In the genomic region with DNA sequence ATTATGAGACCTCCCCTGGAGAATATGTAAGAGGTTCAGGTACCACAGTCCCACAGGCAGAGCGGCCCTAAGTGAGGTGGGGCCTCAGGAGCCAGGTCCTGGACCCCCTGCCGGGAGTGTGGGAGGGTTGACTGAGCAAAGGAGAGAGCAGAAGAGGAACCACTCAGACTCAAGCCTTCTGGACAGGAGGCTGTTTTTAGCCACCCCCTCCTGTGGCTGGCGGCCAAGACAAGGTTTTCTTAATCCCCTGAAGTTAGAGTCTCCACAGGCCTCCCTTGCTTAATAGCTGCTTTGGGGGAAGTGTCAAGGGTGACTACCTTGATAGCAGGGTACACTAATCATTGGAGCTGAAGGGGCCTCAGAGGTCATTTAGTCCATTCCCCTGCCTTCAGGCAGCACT, we compare ENCODE assay signal across 12 mouse cellular contexts. TPM values are rescaled to one million over a fixed set of nuclear protein-coding genes. Genes with fewer than 3 reads are reported as not detected.
DNase-seq lines count a peak whose midpoint lies in the region; ATAC-seq and TF ChIP-seq lines count a peak whose summit lies in the region.
"Had no signal": no experiment of that assay in that cellular context is flagged by ENCODE, and none has a peak within 500 bp of the region (broad histone marks: within the 10 kb centered on the region; RNA-seq: fewer than 3 reads in every experiment).

No protein-coding gene starts in this region.

- in situ Hi-C loops in Patski (cut with MboI; ENCODE audit: low pct_unique_long_range_greater_than_20kb): no loop called here

- peaks cover 20% of the 10 kb centered on the region for H3K4me1 ChIP-seq in heart, embryonic 11.5 days (ENCODE audit: control insufficient read depth, insufficient read depth, low read length)
- peaks cover 20% of the 10 kb centered on the region; the same call in 1 of the 2 replicates for H3K4me1 ChIP-seq in lung, postnatal 0 days (ENCODE audit: insufficient read depth, low read depth, low read length)
- peaks cover 34% of the 10 kb centered on the region for H3K4me1 ChIP-seq in limb, embryonic 12.5 days (replicated peaks)

- TF ChIP-seq CTCF in lung, postnatal 0 days (IDR thresholded peaks at IDR 0.05): no peak
- TF ChIP-seq CTCF in Patski (IDR thresholded peaks at IDR 0.05): no peak

- H3K27ac ChIP-seq in heart, embryonic 11.5 days (ENCODE audit: low read depth, low read length): no peak overlapping the region
- H3K27ac ChIP-seq in lung, postnatal 0 days (ENCODE audit: low read length): 0 out of 2 replicates have a peak overlapping the region, but pooled peaks have one; percentile 21
- H3K27ac ChIP-seq in limb, embryonic 12.5 days: 0 out of 2 replicates have a peak overlapping the region, but pooled peaks have one; percentile 8
- H3K27ac ChIP-seq: forebrain, embryonic 15.5 days had no signal

- peak; percentile 92 for DNase-seq in heart, adult 11 months
- peak; percentile 69 for DNase-seq in lung, postnatal 0 days (ENCODE audit: low spot score)
- DNase-seq in lung, postnatal 25 days (ENCODE audit: low spot score): no peak
- no peak for DNase-seq in Patski (ENCODE audit: low read depth, low spot score)
- DNase-seq in urinary bladder, postnatal 10 days (ENCODE audit: low spot score): no peak
- DNase-seq: embryo, embryonic 11 days; kidney, postnatal 14 days; lung, postnatal 10 days had no signal

- 28% methylated on average over 3 of the region's 3 CpGs for WGBS in heart, embryonic 11.5 days (ENCODE audit: insufficient replicate concordance)
- WGBS in lung, postnatal 0 days: 30% methylated on average over 3 of the region's 3 CpGs
- WGBS in limb, embryonic 12.5 days: 29% methylated on average over 3 of the region's 3 CpGs

- TF ChIP-seq EP300 in lung, postnatal 0 days (IDR thresholded peaks at IDR 0.05): no peak

- no peaks in the 10 kb centered on the region for H3K27me3 ChIP-seq in heart, embryonic 11.5 days (ENCODE audit: control insufficient read depth, insufficient read depth, low read length)
- no peaks in the 10 kb centered on the region for H3K27me3 ChIP-seq in lung, postnatal 0 days (replicated peaks; ENCODE audit: insufficient read depth, low read length)
- H3K27me3 ChIP-seq in Patski: no peaks in the 10 kb centered on the region
- no peaks in the 10 kb centered on the region for H3K27me3 ChIP-seq in limb, embryonic 12.5 days
- H3K27me3 ChIP-seq: forebrain, embryonic 15.5 days had no signal

- POLR2A ChIA-PET in Patski (lab: Charles Lee): no interaction called here

- H3K4me2 ChIP-seq in heart, embryonic 11.5 days: no peak overlapping the region
- no peak overlapping the region for H3K4me2 ChIP-seq in lung, postnatal 0 days (replicated peaks; ENCODE audit: low read depth, low read length)
- H3K4me2 ChIP-seq in limb, embryonic 12.5 days: no peak overlapping the region
- H3K4me2 ChIP-seq: forebrain, embryonic 15.5 days had no signal

- no peak for ATAC-seq in heart, embryonic 11.5 days (replicated peaks; ENCODE audit: insufficient number of reproducible peaks, low FRiP score, low TSS enrichment)
- ATAC-seq in lung, postnatal 0 days: no peak
- ATAC-seq in Patski: peak; percentile 59
- no peak for ATAC-seq in limb, embryonic 12.5 days (ENCODE audit: insufficient number of reproducible peaks, insufficient read depth, low FRiP score, low TSS enrichment, low read depth)
- no peak for ATAC-seq in CD4-positive, CD25-positive, alpha-beta regulatory T cell, adult 4 months
- ATAC-seq: forebrain, embryonic 15.5 days had no signal

- no peak overlapping the region for H3K9ac ChIP-seq in heart, embryonic 11.5 days (ENCODE audit: low read depth, low read length)
- H3K9ac ChIP-seq in lung, postnatal 0 days (replicated peaks; ENCODE audit: low read depth): no peak overlapping the region
- H3K9ac ChIP-seq in limb, embryonic 12.5 days (replicated peaks): no peak overlapping the region
- H3K9ac ChIP-seq: forebrain, embryonic 15.5 days had no signal

- H3K9me3 ChIP-seq in heart, embryonic 11.5 days (replicated peaks; ENCODE audit: control insufficient read depth, low read length): no peaks in the 10 kb centered on the region
- H3K9me3 ChIP-seq in lung, postnatal 0 days (ENCODE audit: low read length): no peaks in the 10 kb centered on the region
- H3K9me3 ChIP-seq in limb, embryonic 12.5 days: no peaks in the 10 kb centered on the region
- H3K9me3 ChIP-seq: forebrain, embryonic 15.5 days had no signal

- CTCF ChIA-PET in Patski (lab: Charles Lee): interaction anchor here (1.1 kb wide), 1 partner anchor 25 kb away, joined by 3 read pairs; no protein-coding TSS in a partner anchor

- H3K4me3 ChIP-seq in heart, embryonic 11.5 days (ENCODE audit: low read depth, low read length): no peak overlapping the region
- no peak overlapping the region for H3K4me3 ChIP-seq in lung, postnatal 0 days (ENCODE audit: low read depth, low read length)
- H3K4me3 ChIP-seq in limb, embryonic 12.5 days (replicated peaks): no peak overlapping the region
- H3K4me3 ChIP-seq: forebrain, embryonic 15.5 days had no signal

- no peaks in the 10 kb centered on the region for H3K36me3 ChIP-seq in heart, embryonic 11.5 days (ENCODE audit: control insufficient read depth, insufficient read depth, low read length)
- no peaks in the 10 kb centered on the region for H3K36me3 ChIP-seq in lung, postnatal 0 days (ENCODE audit: insufficient read depth, low read length)
- no peaks in the 10 kb centered on the region for H3K36me3 ChIP-seq in limb, embryonic 12.5 days
- H3K36me3 ChIP-seq: forebrain, embryonic 15.5 days had no signal

RNA-seq across cellular contexts. Expression of gene Ddit4, which starts 27.3 kb away (rescaled TPM):
- polyA plus RNA-seq in heart, embryonic 11.5 days (2014; fragmentation: Nextera tagmentation; extraction: Ambion mirVana): 1.9 and 3.4 TPM in 2 replicates
- polyA plus RNA-seq in lung, postnatal 0 days (2015; fragmentation: Nextera tagmentation; extraction: Ambion mirVana): 21.2 and 28.1 TPM in 2 replicates
- polyA plus RNA-seq in Patski (2021): 63.9 TPM
- 90.7 and 91.8 TPM in 2 replicates for polyA plus RNA-seq in limb, embryonic 12.5 days (2016; fragmentation: Nextera tagmentation; extraction: Ambion mirVana)
- 10 to 100 TPM; 16.6 to 32.8 TPM for polyA plus RNA-seq in CD4-positive, CD25-positive, alpha-beta regulatory T cell, adult 4 months (2017; shearing (Covaris generic))

RNA-seq across cellular contexts. Expression of gene Dnajb12, which starts 44.9 kb away (rescaled TPM):
- polyA plus RNA-seq in heart, embryonic 11.5 days (2014; fragmentation: Nextera tagmentation; extraction: Ambion mirVana): 30.3 and 31.3 TPM in 2 replicates
- 19.8 and 24.4 TPM in 2 replicates for polyA plus RNA-seq in lung, postnatal 0 days (2015; fragmentation: Nextera tagmentation; extraction: Ambion mirVana)
- polyA plus RNA-seq in Patski (2021): 54.0 TPM
- polyA plus RNA-seq in limb, embryonic 12.5 days (2016; fragmentation: Nextera tagmentation; extraction: Ambion mirVana): 17.6 and 20.7 TPM in 2 replicates
- 10 to 100 TPM; 19.1 to 25.2 TPM for polyA plus RNA-seq in CD4-positive, CD25-positive, alpha-beta regulatory T cell, adult 4 months (2017; shearing (Covaris generic))

Comparison
In these comparisons a context has a peak if more than half of its experiments do, and no peak if none do; other contexts are left out.
1. DNase-seq: peak in heart, adult 11 months (single experiment) and lung, postnatal 0 days (single experiment); none in lung, postnatal 25 days (single experiment), Patski (single experiment) and urinary bladder, postnatal 10 days (single experiment).